28 mouse cellular contexts compared by ENCODE assay signal in the genomic region with DNA sequence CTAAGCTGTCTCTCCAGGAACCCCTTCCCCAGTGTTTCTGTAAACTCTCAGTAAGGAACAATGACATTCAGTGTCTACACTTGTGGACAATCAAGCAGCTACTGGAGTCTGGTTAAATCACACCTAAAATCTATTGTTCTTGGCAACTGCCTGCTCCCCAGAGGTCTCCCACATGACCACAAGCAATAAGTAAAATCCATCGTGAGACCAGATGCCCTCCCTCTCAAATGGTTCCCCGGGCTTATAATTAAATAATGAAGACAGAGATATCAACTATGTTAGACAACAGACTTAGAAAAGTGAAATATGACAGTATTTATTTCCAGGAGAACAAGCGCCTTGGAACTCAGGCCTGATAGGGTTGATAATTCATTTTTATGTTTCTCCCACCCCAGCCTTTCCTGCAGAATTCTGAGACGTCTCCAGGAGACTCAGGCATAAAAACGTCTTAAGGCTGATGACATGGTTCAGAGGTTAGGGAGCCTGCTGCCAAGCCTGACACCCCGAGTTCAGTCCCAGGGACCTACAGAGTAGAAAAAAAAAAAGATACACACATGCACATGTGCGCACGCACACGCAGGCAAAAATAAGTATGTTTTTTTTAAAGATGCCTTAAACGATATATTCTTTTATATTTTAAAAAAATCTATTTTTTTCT.
A peak's percentile ranks its signal among the peaks of the same experiment; 100 is the strongest.
DNase-seq lines count a peak whose midpoint lies in the region; ATAC-seq lines count a peak whose summit lies in the region.
"Had no signal": no experiment of that assay in that cellular context is flagged by ENCODE, and none has a peak within 500 bp of the region (broad histone marks: within the 10 kb centered on the region; RNA-seq: fewer than 3 reads in every experiment).

No protein-coding gene starts in this region.

- no peak overlapping the region for H3K27ac ChIP-seq in kidney, embryonic 16.5 days (ENCODE audit: low read length)
- H3K27ac ChIP-seq: forebrain, embryonic 13.5 days; liver, embryonic 13.5 days; stomach, postnatal 0 days had no signal

- DNase-seq in kidney, postnatal 36 days: no peak
- peak; percentile 71 for DNase-seq in MN1 (ENCODE audit: low spot score)
- DNase-seq in kidney, postnatal 14 days: peak; percentile 47
- DNase-seq in retina, embryonic 14.5 days (ENCODE audit: low spot score): peak; percentile 21
- no peak for DNase-seq in adrenal gland, adult 2 months
- no peak for DNase-seq in urinary bladder, adult 18-20 months (ENCODE audit: low spot score in 2 of 2)
- DNase-seq: adrenal gland, postnatal 10 days; cerebellum, adult 11 months; cerebellum, adult 9-10 months; cerebellum, postnatal 36 days; gastrocnemius, postnatal 14 days; heart, postnatal 14 days; layer of hippocampus, adult 9-11 months; liver, embryonic 13.5 days; lung, adult 18-20 months; lung, postnatal 4 days; midbrain, embryonic 14.5 days; right cerebral cortex, postnatal 4 days; thymus, adult 18-20 months; thymus, postnatal 36 days had no signal

- WGBS in kidney, embryonic 16.5 days: 38% methylated on average over 10 of the region's 10 CpGs

- H3K4me3 ChIP-seq in kidney, embryonic 16.5 days (ENCODE audit: low read length): no peak overlapping the region
- H3K4me3 ChIP-seq: forebrain, embryonic 13.5 days; liver, embryonic 13.5 days; megakaryocyte, embryonic 14.5 days had no signal

- no peak overlapping the region for H3K9ac ChIP-seq in kidney, embryonic 16.5 days (replicated peaks; ENCODE audit: low read length)
- H3K9ac ChIP-seq: forebrain, embryonic 13.5 days; liver, embryonic 13.5 days had no signal

- no peaks in the 10 kb centered on the region for H3K4me1 ChIP-seq in kidney, embryonic 16.5 days (ENCODE audit: insufficient read depth, low read length)
- H3K4me1 ChIP-seq: liver, embryonic 13.5 days; megakaryocyte, embryonic 14.5 days had no signal

- H3K36me3 ChIP-seq in kidney, embryonic 16.5 days (ENCODE audit: insufficient read depth, low read length): no peaks in the 10 kb centered on the region
- H3K36me3 ChIP-seq: liver, embryonic 13.5 days had no signal

- H3K9me3 ChIP-seq in kidney, embryonic 16.5 days (ENCODE audit: low read length): peaks cover 18% of the 10 kb centered on the region; the same call in 1 of the 2 replicates
- H3K9me3 ChIP-seq: forebrain, embryonic 13.5 days; liver, embryonic 13.5 days had no signal

- H3K27me3 ChIP-seq in kidney, embryonic 16.5 days (ENCODE audit: insufficient read depth, low read length): peaks cover 15% of the 10 kb centered on the region
- H3K27me3 ChIP-seq: forebrain, embryonic 13.5 days; liver, embryonic 13.5 days had no signal

- H3K4me2 ChIP-seq in kidney, embryonic 16.5 days (replicated peaks; ENCODE audit: low read depth, low read length): no peak overlapping the region
- H3K4me2 ChIP-seq: forebrain, embryonic 13.5 days; liver, embryonic 13.5 days had no signal

- peak; percentile 83 for ATAC-seq in kidney, embryonic 16.5 days (ENCODE audit: low FRiP score, low TSS enrichment)
- ATAC-seq: activated CD4-positive, CD25-positive, alpha-beta regulatory T cell, adult 4 months; CD4-positive, CD25-positive, alpha-beta regulatory T cell, adult 4 months; forebrain, embryonic 13.5 days; hindbrain, embryonic 16.5 days; lung, postnatal 0 days had no signal

Comparison
In these comparisons a context has a peak if more than half of its experiments do, and no peak if none do; other contexts are left out.
1. DNase-seq: peak in MN1 (single experiment), kidney, postnatal 14 days (single experiment) and retina, embryonic 14.5 days (single experiment); none in kidney, postnatal 36 days (0 of 2), adrenal gland, adult 2 months (single experiment) and urinary bladder, adult 18-20 months (0 of 2).